Mouse (Mus musculus) hindbrain, postnatal 0 days (tissue): ENCODE measurements around the gene Olfml2b. TPM values are rescaled to one million over a fixed set of nuclear protein-coding genes. Genes with fewer than 3 reads are reported as not detected.
A peak's percentile ranks its signal among the peaks of the same experiment; 100 is the strongest.

Source experiments
- ATAC-seq: fragments of 200-750 bp; cut with Nextera tagmentation; 2 replicates; pipeline ENCODE4 v1.8.0; 2017; ENCODE audit warnings: mild to moderate bottlenecking, moderate TSS enrichment, moderate library complexity
- DNase-seq: peaks from one replicate; pipeline ENCODE4 v3.0.0-alpha.2; 2015; ENCODE audit warnings: low spot score
- H3K27ac ChIP-seq: fragments of 300-500 bp; sonication (generic); 2 replicates; pipeline ENCODE4 v1.5.1; 2014; ENCODE audit warnings: mild to moderate bottlenecking
- H3K27me3 ChIP-seq: fragments of 300-500 bp; sonication (generic); 2 replicates; pipeline ENCODE4 v1.6.1; 2014; ENCODE audit warnings: low read length, mixed read lengths; ENCODE audit not compliant: insufficient read depth
- H3K36me3 ChIP-seq: fragments of 300-500 bp; sonication (generic); 2 replicates; pipeline ENCODE4 v1.6.1; 2014; ENCODE audit warnings: low read length, mixed read lengths; ENCODE audit not compliant: insufficient read depth
- H3K4me1 ChIP-seq: fragments of 300-500 bp; sonication (generic); 2 replicates; pipeline ENCODE4 v1.6.1; 2014; ENCODE audit warnings: antibody characterized with exemption, low read length, mixed read lengths; ENCODE audit not compliant: insufficient read depth
- H3K4me2 ChIP-seq: fragments of 300-500 bp; sonication (generic); 2 replicates; pipeline ENCODE4 v1.6.1; 2014; ENCODE audit warnings: low read depth, mild to moderate bottlenecking, low read length, moderate library complexity, mixed read lengths
- H3K4me3 ChIP-seq: fragments of 300-500 bp; sonication (generic); 2 replicates; pipeline ENCODE4 v1.5.1; 2014; ENCODE audit warnings: low read length
- H3K9ac ChIP-seq: fragments of 300-500 bp; sonication (generic); replicated peaks from 2 replicates; pipeline ENCODE4 v1.6.1; 2014; ENCODE audit warnings: mild to moderate bottlenecking, low read length, moderate library complexity, mixed read lengths
- H3K9me3 ChIP-seq: fragments of 300-500 bp; sonication (generic); 2 replicates; pipeline ENCODE4 v1.6.1; 2016; ENCODE audit warnings: low read length, mixed read lengths
- CTCF ChIP-seq: IDR thresholded peaks from 2 replicates; pipeline ENCODE4 v1.5.1; 2016; ENCODE audit warnings: antibody characterized with exemption, control low read depth, low read depth
- WGBS: fragments of 180-500 bp; shearing (Covaris S2); extraction: QIAGEN DNeasy Blood & Tissue Kit; methylation state at CpG from one replicate; pipeline ENCODE4 v1.1.7; 2014; 5-methylcytosine and 5-hydroxymethylcytosine counted together
- polyA plus RNA-seq: library from polyadenylated mRNA; unstranded; fragments of >200 nt; fragmentation: Nextera tagmentation; extraction: Ambion mirVana; gene quantifications from 2 replicates; pipeline ENCODE4 v1.2.1, GENCODE M21; 2015
- total RNA-seq: library from RNA; depleted of rRNA; stranded (reverse); fragments of >200 nt; gene quantifications from 2 replicates; pipeline ENCODE4 v1.2.3, GENCODE M21; 2014

Gene Olfml2b
- total and polyA plus RNA-seq, 2 experiments from 2014 or later = 3.9 to 7.1 TPM

DNA sequence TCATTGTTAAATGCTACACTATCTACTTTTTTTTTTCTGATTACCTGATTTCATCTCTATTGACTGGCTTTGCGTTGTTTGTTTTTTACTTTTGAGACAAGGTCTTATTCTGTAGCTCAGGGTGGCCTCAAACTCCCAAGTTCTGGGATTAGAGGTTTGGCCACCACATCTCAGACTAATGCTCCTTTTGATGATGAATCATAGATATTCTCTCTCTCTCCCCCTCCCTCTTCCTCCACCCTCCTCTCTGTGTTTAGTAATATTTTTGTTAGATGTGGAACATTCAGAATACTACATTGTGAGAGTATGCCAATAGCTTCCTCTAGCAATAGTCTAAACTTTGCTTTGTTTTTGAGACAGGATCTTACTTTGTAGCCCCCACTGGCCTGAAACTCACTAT, 20.9 kb upstream of the Olfml2b start:
- Histone ChIP-seq H3K4me3 (no peak overlapping the region), H3K27me3 (no peaks in the 10 kb centered on the region), H3K27ac (no peak overlapping the region), H3K4me2 (no peak overlapping the region), H3K9me3 (0 out of 2 replicates have a peak, but pooled peaks cover 4% of the 10 kb centered on the region), H3K4me1 (no peaks in the 10 kb centered on the region), H3K9ac (no peak overlapping the region), H3K36me3 (no peaks in the 10 kb centered on the region)
- DNase-seq = no peak
- 90% methylated on average over 1 of the region's 1 CpGs for WGBS
- no peak for ATAC-seq
- no peak for TF ChIP-seq CTCF

DNA sequence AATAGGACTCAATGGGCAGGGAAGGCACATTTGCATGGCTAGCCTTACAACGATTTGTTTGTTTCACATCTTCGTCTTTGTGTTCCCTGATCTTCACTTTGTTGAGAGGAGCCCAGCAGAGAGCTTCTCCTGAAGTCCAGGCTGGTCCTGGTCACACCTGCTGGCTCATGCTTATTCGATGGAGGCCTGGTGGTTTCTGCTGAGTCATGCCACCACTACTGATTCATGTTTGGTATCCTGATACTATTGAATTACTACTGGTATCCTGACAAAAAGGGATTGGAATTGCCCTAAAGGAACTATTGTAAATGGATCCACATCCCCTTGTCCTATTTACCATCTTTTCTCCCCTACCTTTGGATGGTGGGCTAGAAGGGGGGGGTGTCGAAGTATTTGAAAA, 13.8 kb upstream of the Olfml2b start:
- H3K9me3 ChIP-seq = no peaks in the 10 kb centered on the region
- H3K27ac ChIP-seq = no peak overlapping the region
- H3K4me3 ChIP-seq = no peak overlapping the region
- no peak overlapping the region for H3K9ac ChIP-seq
- TF ChIP-seq CTCF = no peak
- DNase-seq (no peak), ATAC-seq (no peak)
- WGBS = 91% methylated on average over 4 of the region's 4 CpGs
- H3K4me1 ChIP-seq = no peaks in the 10 kb centered on the region
- no peak overlapping the region for H3K4me2 ChIP-seq
- no peaks in the 10 kb centered on the region for H3K36me3 ChIP-seq
- no peaks in the 10 kb centered on the region for H3K27me3 ChIP-seq

DNA sequence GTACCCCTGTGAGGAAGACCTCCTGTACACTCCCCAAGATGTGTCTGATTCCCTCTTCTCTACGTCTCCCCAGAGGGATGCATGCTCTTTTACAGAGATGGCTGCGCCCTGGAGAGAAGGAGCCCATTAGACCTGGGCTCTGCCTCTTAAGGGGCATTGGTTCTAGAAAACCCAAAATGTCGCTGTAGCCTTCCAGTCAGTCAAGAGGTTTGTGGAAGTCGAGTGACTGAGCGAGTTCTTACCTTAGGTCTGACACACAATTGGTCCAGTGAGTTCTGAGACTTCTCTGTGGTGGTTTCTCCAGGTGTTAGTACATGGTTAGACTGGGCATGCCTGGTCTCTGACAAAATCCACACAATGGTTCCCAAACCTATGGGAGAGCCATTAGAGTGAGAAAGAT, 12.8 kb upstream of the Olfml2b start:
- no peak for TF ChIP-seq CTCF
- WGBS = 94% methylated on average over 5 of the region's 5 CpGs
- no peaks in the 10 kb centered on the region for H3K4me1 ChIP-seq
- H3K27ac ChIP-seq = no peak overlapping the region
- H3K27me3 ChIP-seq = no peaks in the 10 kb centered on the region
- H3K4me2 ChIP-seq = no peak overlapping the region
- no peak overlapping the region for H3K9ac ChIP-seq
- H3K9me3 ChIP-seq = no peaks in the 10 kb centered on the region
- no peaks in the 10 kb centered on the region for H3K36me3 ChIP-seq
- ATAC-seq (no peak), DNase-seq (no peak)
- no peak overlapping the region for H3K4me3 ChIP-seq

DNA sequence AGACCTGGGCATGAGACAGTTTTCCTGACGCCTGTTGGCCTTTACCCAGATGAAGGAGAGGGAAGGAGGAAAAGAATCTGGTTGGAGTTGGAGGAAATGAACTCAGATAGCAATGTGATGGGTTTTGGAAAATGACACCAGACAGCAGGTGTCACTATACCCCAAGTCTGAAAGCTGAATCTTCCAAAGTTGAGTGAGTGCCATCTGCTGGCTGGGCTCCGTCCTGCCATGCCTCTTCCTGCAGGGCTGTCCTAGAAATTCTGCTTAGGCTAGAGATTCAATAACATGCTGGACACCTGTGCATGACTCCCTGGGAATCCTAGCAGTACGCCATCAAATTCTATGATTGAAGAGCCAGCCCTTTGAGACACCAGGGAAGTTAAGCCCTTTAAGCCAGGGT, 11.9 kb upstream of the Olfml2b start:
- DNase-seq = peak; percentile 89
- Histone ChIP-seq H3K36me3 (no peaks in the 10 kb centered on the region), H3K27ac (no peak overlapping the region), H3K4me2 (no peak overlapping the region), H3K9ac (no peak overlapping the region), H3K4me1 (no peaks in the 10 kb centered on the region), H3K27me3 (no peaks in the 10 kb centered on the region), H3K9me3 (no peaks in the 10 kb centered on the region), H3K4me3 (no peak overlapping the region)
- TF ChIP-seq CTCF = peak; percentile 97
- ATAC-seq = peak; percentile 76; the same call in 1 of the 2 replicates
- WGBS = 9% methylated on average over 3 of the region's 3 CpGs

DNA sequence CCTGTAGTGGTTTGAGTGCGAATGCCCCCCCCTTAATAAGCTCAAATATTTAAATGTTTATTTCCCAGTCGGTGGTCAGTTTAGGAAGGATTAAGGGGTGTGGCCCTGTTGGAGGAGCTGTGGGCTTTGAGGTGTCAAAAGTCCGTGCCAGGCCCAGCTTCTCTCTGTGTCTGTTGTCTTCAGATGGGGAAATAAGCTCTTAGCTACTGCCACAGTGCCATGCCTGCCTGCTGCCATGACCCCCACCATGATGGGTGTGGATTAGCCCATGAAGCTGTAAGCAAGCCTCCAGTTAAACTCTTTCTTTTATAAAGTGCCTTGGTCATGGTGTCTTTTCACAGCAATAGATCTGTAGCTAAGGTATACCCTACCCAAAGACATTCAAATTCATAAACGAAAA, 11.5 kb upstream of the Olfml2b start:
- no peaks in the 10 kb centered on the region for H3K36me3 ChIP-seq
- no peaks in the 10 kb centered on the region for H3K4me1 ChIP-seq
- H3K4me2 ChIP-seq = no peak overlapping the region
- H3K9me3 ChIP-seq = no peaks in the 10 kb centered on the region
- no peaks in the 10 kb centered on the region for H3K27me3 ChIP-seq
- no peak overlapping the region for H3K27ac ChIP-seq
- DNase-seq (no peak), ATAC-seq (no peak)
- no peak for TF ChIP-seq CTCF
- H3K4me3 ChIP-seq = no peak overlapping the region
- WGBS = 73% methylated on average over 4 of the region's 4 CpGs
- H3K9ac ChIP-seq = no peak overlapping the region

DNA sequence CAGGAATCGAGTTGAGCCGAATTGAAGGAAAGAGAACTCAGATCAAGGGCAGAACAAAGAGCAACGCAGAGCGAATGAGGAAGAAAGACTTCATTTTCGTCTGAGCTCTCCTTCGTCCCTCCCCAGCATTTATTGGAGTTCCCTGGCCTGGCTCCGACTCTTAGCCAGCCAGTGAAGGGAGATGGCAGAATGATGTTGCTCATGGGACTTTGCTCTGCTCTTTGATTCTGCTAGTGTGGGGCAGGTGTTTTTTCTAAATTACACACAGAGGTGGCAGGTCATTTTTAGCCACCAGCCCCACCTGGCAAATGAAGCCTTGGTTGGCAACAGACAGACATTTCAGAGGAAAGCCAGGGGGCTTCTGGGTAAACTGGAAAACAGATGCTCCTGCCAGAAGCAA, 5.4 kb upstream of the Olfml2b start:
- no peak for TF ChIP-seq CTCF
- Histone ChIP-seq H3K4me1 (no peaks in the 10 kb centered on the region), H3K9me3 (no peaks in the 10 kb centered on the region), H3K36me3 (no peaks in the 10 kb centered on the region), H3K4me3 (no peak overlapping the region), H3K27me3 (no peaks in the 10 kb centered on the region), H3K9ac (no peak overlapping the region), H3K27ac (no peak overlapping the region), H3K4me2 (no peak overlapping the region)
- DNase-seq = no peak
- 81% methylated on average over 7 of the region's 7 CpGs for WGBS
- ATAC-seq = no peak

DNA sequence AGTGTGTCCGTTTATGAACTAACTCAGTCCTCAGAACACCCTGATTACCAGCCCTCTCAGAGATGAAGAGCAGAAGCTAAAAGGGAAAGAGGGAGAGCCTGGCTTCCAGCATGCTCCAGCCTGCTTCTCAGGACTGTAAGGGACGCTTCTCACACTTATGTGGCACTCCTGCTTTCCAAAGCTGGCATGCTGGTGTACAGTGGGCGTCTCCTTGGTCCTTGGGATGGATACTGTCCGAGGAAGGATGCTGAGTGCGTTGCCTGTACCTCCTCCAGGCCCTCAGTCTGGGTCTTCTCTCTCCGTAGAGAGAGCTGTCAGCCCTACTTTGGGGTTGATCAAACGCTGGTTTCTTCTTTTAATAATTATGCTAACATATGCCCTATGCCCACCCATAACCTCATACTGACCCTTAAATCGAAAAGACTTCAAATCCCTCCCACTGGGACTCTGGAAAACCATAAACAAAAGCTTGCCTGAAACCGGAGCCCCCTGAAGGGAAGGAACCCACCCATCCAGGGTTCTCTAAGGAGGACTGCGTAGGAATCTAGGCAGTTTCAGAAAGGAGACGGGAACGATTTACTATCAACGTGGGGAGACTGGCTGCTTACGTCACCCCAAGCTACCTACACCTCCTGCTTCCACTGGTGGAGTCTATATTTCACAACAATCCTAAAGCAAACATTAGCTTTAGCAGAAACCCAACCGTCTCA, 1.7 kb downstream of the Olfml2b start:
- 54% methylated on average over 15 of the region's 15 CpGs for WGBS
- no peak for TF ChIP-seq CTCF
- H3K4me1 ChIP-seq = peaks cover 7% of the 10 kb centered on the region; the same call in 1 of the 2 replicates
- no peak overlapping the region for H3K9ac ChIP-seq
- DNase-seq (no peak), ATAC-seq (no peak)
- peak overlapping the region; percentile 89; the same call in 1 of the 2 replicates for H3K4me2 ChIP-seq
- no peak overlapping the region for H3K27ac ChIP-seq
- H3K36me3 ChIP-seq = no peaks in the 10 kb centered on the region
- H3K27me3 ChIP-seq = no peaks in the 10 kb centered on the region
- no peaks in the 10 kb centered on the region for H3K9me3 ChIP-seq
- no peak overlapping the region for H3K4me3 ChIP-seq
